Mouse (Mus musculus): ENCODE data around the gene Prkra.
"Not testable (repeated sequence)": the region's sequence is repeated elsewhere in the genome, so short reads cannot be mapped to it uniquely, and the experiment has no call there.

Gene Prkra

GRCm38 (mm10) chr2:76671641-76672040, 23.8 kb upstream of the Prkra start:
- ChIA-PET POLR2A (interaction anchor here in 2 of 4 experiments (1.0 to 1.4 kb wide), 4 partner anchors 10 to 24 kb away, joined by 4 to 6 read pairs (median 4); partner anchors contain the start of genes Pjvk (in 1 of the 2) and Prkra (in 1 of the 2)), CTCF (interaction anchor here in 1 of 4 experiments (1.1 kb wide), 1 partner anchor 16 kb away, joined by 4 read pairs; no protein-coding TSS in a partner anchor)

DNA sequence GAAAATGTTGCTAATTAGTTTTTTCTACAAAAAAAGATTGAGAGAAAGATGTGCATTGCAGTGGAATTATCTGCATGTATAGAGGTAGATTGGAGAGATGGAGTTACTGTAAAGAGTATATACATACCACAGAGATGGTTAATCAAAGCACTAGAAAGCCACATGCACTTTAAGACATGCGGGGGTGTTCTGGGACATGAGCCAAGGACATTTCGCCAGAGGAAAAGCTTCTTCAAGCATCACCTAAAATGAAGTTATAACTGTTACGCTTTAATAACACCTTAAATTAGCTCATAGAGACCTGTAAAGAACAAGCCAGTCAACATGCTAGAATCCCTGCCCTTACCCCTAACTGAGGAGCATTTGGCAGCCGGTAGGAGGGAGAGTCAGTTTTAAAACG, 19.4 kb upstream of the Prkra start:
- ChIA-PET POLR2A (no interaction called here), CTCF (interaction anchor here in 1 of 4 experiments (0.7 kb wide), 1 partner anchor 11 kb away, joined by 6 read pairs; no protein-coding TSS in a partner anchor)

GRCm38 (mm10) chr2:76665531-76665930, 17.7 kb upstream of the Prkra start:
- ChIA-PET POLR2A (interaction anchor here in 2 of 4 experiments (0.9 to 1.7 kb wide), 3 partner anchors 8 to 11 kb away, joined by 3 to 9 read pairs (median 7); no protein-coding TSS in a partner anchor), CTCF (interaction anchor here in 2 of 4 experiments (0.6 to 1.3 kb wide), 3 partner anchors 8 to 702 kb away, joined by 3 to 4 read pairs (median 3); no protein-coding TSS in a partner anchor)

DNA sequence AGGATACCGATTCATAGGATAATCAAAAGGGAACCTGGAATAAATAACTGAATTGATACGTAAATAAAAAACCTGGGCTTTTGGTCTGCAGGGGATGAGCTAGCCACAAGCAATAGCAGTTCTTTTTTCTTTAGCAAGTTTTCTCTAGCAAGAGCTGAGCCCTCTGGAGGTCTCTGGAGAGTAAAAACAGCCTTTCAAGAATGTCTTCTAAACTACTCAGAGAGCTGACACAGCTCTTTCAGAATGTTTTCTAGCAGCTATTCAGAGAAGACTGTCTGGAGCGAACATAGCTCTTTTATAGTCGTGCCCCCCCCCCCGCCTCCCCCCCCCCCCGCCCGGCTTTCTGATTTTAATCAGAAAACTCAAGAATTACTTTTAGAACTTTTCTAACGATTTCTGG, 11.6 kb upstream of the Prkra start:
- POLR2A ChIA-PET = interaction anchor here in 2 of 4 experiments (0.6 to 1.4 kb wide), 7 partner anchors 9 to 574 kb away, joined by 3 to 4 read pairs (median 3); partner anchors contain the start of genes Prkra (in 2 of the 2), Pjvk (in 1 of the 2) and Plekha3 (in 1 of the 2)

GRCm38 (mm10) chr2:76658551-76658950, 10.7 kb upstream of the Prkra start:
- ChIA-PET CTCF (interaction anchor here in 1 of 4 experiments (0.9 to 3.4 kb wide), 2 partner anchors 9 to 11 kb away, joined by 3 to 11 read pairs; partner anchors contain the start of genes Pjvk and Prkra), POLR2A (interaction anchor here in 2 of 4 experiments (1.2 to 1.8 kb wide), 2 partner anchors 10 to 11 kb away, joined by 3 to 7 read pairs; partner anchors contain the start of genes Prkra (in 2 of the 2) and Pjvk (in 1 of the 2))

More for the DNA sequence above, 11.6 kb upstream of the Prkra start:
- CTCF ChIA-PET = interaction anchor here in 2 of 4 experiments (0.6 to 3.4 kb wide), 2 partner anchors 12 to 184 kb away, joined by 4 to 11 read pairs; partner anchors contain the start of genes Pjvk (in 1 of the 2) and Prkra (in 1 of the 2)

DNA sequence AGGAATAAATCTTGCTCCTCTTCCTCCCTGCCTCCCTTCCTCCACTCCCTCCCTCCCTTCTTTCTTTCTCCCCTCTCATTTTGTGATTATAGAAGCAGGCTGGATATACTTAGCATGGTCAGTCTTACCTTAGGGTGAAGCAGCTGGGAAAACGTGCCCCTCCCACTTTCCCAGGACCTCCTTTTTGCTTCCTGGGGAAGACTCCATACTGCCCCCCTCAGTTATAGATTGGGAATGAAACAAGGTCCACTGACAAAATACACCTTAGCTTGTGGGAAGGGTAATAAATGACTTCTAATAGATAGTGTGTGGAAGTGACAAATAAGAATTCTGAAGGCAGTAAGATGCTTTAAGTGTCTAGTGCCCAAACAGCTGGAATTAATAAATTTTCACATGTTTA, 8.2 kb upstream of the Prkra start:
- ChIA-PET POLR2A (interaction anchor here in 3 of 4 experiments (1.1 to 1.6 kb wide), 5 partner anchors 8 to 18 kb away, joined by 3 to 6 read pairs (median 4); partner anchors contain the start of genes Fkbp7 (in 1 of the 3) and Prkra (in 1 of the 3)), CTCF (interaction anchor here (0.6 to 1.6 kb wide), 16 partner anchors 8 to 1500 kb away, joined by 3 to 6 read pairs (median 4); partner anchors contain the start of genes Prkra (in 3 of the 4), Pjvk (in 1 of the 4) and Rbm45 (in 1 of the 4))

DNA sequence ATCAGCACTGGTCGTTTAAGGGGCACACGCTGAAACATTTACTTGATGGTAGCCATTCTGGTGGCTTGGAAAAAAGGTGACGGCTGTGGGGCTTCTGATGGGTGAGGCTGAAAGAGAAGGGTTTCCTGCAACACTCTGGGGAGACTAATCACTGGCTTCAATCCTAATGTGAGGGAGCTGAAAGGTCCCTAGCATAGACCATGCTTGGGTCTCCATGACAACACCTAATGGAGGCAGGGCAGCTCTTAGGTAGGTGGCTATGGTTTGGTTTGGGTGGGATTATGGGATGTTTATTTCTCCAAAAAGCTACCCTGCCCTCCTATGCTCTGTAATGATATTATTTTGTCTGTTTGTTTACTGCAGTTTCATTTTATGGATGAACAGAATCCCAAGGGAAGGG, 7.6 kb upstream of the Prkra start:
- POLR2A ChIA-PET = interaction anchor here in 3 of 4 experiments (1.1 to 1.6 kb wide), 4 partner anchors 14 to 19 kb away, joined by 3 to 6 read pairs (median 4); partner anchors contain the start of gene Fkbp7 (in 1 of the 3)
- CTCF ChIA-PET = interaction anchor here (0.6 to 1.6 kb wide), 13 partner anchors 8 to 405 kb away, joined by 3 to 6 read pairs (median 4); partner anchors contain the start of genes Prkra (in 2 of the 4) and Rbm45 (in 1 of the 4)

DNA sequence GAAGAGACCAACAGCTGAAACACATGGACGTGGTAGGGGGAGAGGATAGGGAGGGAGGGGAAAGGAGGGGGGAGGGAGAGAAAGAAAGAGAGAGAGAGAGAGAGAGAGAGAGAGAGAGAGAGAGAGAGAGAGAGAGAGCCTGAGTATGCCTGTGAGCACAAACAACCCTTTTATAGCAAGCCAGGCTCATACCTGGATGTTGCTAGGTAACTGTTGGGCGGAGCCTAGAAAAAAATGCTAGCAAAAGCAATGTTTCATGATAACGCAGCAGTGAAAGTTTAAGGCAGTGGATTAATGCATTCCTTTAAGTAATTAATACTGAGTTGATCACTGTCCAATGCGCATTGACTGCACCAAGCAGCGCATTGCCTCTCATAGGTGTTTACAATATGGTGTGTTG, 6.8 kb upstream of the Prkra start:
- ChIA-PET CTCF (no interaction called here), POLR2A (interaction anchor here in 1 of 4 experiments (0.6 kb wide), 1 partner anchor 186 kb away, joined by 3 read pairs; no protein-coding TSS in a partner anchor)

DNA sequence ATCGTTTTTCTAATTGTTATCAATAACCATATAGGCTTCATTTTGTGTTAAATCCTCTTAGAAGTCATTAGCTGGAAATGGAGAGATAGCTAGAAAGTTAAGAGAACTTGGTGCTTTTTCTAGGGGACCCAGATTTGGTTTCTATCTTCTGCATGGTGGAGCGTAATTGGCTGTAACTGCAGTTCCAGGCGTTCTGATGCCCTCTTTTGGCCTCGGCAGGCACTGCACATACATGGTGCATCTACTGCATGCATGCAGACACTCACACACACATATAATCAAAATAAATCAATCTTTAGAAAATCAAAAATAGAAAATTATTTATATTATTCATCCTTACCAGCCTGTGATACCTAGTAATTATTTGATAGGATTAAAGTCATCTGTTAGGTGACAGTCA, 5.3 kb upstream of the Prkra start:
- ChIA-PET POLR2A (no interaction called here), CTCF (interaction anchor here in 1 of 4 experiments (0.6 kb wide), 1 partner anchor 553 kb away, joined by 4 read pairs; no protein-coding TSS in a partner anchor)

DNA sequence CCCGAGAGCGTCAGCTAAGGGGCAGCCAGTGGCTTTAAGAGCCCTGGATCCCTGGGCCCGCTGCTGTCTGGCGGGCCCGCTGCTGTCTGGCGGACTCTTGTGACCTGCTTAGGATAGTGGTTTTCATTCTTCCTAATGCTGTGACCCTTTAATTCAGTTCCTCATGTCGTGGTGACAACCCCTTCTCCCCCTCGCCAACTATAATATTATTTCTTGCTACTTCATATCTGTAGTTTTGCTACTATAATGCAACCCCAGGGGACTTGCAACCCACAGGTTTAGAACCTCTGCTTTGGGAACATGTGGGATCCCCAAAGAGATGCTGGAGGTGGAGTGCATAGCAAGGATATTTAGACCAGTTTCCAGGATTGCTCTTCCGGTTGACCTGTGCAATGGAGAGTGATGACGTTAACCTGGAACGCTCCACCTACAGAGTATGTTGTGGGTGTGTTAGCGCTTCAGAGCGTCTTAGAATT, 889 bp upstream of the Prkra start:
- POLR2A ChIA-PET = interaction anchor here in 3 of 4 experiments (0.6 to 2.3 kb wide), 28 partner anchors 9 to 991 kb away, joined by 3 to 20 read pairs (median 4); partner anchors contain the start of genes Rbm45 (in 2 of the 3), Cyct (in 1 of the 3), Fkbp7 (in 1 of the 3) and Nfe2l2 (in 1 of the 3)
- CTCF ChIA-PET = interaction anchor here (0.5 to 2.3 kb wide), 10 partner anchors 8 to 695 kb away, joined by 3 to 11 read pairs (median 5); partner anchors contain the start of gene Rbm45 (in 1 of the 4)

- CTCF ChIA-PET = interaction anchor here (0.5 to 2.3 kb wide), 15 partner anchors 8 to 533 kb away, joined by 3 to 11 read pairs (median 4); partner anchors contain the start of gene Rbm45 (in 2 of the 4)
- POLR2A ChIA-PET = interaction anchor here in 3 of 4 experiments (0.5 to 2.4 kb wide), 47 partner anchors 8 to 943 kb away, joined by 3 to 20 read pairs (median 4); partner anchors contain the start of genes Rbm45 (in 3 of the 3), Plekha3 (in 2 of the 3), Agps (in 1 of the 3) and Cyct (in 1 of the 3)
Measured at GRCm38 (mm10) chr2:76647441-76647869, 360 bp downstream of the Prkra start.

- ChIA-PET POLR2A (interaction anchor here in 1 of 4 experiments (1.5 kb wide), 1 partner anchor 31 kb away, joined by 4 read pairs; the partner anchor contains the start of gene Plekha3), CTCF (no interaction called here)
Measured at GRCm38 (mm10) chr2:76643801-76644200, 4.0 kb downstream of the Prkra start.

DNA sequence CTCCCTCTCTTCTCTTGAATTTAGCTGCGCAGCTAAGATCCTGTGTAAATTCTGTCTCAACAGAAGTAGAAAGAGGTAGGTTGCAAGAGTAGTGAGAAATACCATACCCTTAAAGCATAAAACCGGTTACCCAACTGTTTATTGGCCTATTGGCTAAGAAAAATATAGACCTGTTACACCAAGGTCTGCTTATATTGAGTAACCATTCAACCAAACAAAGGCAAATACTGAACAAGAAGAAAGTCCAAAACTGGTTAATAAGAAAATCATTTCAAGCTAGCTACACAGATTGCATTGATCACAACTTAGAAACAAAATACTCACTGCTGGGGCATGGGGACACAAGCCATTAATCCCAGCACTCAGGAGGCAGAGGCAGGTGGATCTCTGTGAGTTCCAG, 8.2 kb downstream of the Prkra start:
- ChIA-PET CTCF (no interaction called here), POLR2A (interaction anchor here in 2 of 4 experiments (1.5 to 1.7 kb wide), 2 partner anchors 8 to 9 kb away, joined by 4 read pairs; partner anchors contain the start of genes Pjvk (in 2 of the 2) and Prkra (in 2 of the 2))

DNA sequence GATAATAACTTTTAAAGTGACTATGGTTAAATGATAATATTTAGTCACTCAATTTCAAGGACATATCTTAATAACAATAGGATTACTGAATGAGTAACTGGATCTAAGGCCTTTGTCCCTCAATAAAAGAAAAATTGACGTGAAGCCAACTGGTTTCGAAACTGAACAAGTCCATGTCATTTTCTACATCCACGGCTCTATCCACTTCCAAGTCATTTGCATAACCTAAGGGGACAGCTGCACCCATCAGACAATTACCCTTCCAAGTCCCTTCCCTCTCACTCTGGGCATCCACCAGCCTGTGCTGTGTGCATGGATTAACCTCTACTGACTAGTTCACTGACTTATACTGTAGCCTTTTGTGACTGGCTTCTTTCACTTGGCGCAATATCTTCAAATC, 16.2 kb downstream of the Prkra start:
- CTCF ChIA-PET = no interaction called here
- POLR2A ChIA-PET = no interaction called here

DNA sequence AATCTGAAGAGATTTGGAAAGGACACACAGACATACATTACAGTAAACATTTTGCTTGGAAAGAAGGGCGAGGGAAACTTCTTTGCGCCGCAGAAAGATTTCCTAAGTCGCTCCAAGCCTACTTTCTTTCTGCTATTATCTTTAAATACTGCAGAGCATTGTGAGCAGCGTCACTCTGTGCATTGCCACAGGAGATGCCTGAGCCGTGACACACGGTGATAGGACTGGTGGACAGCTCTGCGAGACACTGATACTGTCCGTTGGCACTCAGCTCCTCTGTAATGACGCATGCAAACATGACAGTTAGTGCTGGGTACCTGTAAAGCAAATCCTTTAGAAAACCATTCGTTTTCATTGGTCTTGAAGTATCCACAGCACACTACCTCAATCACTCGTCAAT, 17.5 kb downstream of the Prkra start:
- POLR2A ChIA-PET = no interaction called here
- CTCF ChIA-PET = no interaction called here

GRCm38 (mm10) chr2:76622316-76622715, 25.5 kb downstream of the Prkra start:
- POLR2A ChIA-PET = interaction anchor here in 2 of 4 experiments (1.0 to 1.2 kb wide), 2 partner anchors 25 to 26 kb away, joined by 3 read pairs; partner anchors contain the start of genes Prkra (in 2 of the 2) and Pjvk (in 1 of the 2)
- CTCF ChIA-PET = not testable (repeated sequence)

GRCm38 (mm10) chr2:76621724-76622123, 26.1 kb downstream of the Prkra start:
- ChIA-PET POLR2A (interaction anchor here in 3 of 4 experiments (0.6 to 1.4 kb wide), 5 partner anchors 19 to 323 kb away, joined by 3 to 5 read pairs (median 3); partner anchors contain the start of genes Prkra (in 2 of the 3) and Pjvk (in 1 of the 3)), CTCF (no interaction called here)

DNA sequence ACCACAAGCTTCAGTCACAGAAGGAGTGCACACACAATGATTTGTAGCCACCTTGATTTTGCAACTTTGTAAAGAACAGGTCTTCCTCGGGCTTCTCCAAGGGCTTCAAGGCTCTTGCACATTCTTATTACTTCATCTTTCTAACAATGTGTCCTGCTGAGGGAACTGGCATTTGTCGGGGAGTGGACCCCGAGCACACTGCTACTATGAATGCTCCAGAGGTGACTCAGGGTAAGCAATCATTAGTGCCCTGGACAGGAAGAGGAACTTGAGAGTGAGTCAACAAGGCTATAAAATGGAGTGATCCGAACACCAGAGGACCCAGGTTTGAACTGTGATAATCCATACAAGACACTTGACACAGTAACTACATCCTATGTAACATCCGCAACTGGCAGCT, 27.6 kb downstream of the Prkra start:
- ChIA-PET CTCF (interaction anchor here in 1 of 4 experiments (0.6 kb wide), 1 partner anchor 12 kb away, joined by 9 read pairs; no protein-coding TSS in a partner anchor), POLR2A (interaction anchor here in 1 of 4 experiments (1.1 kb wide), 1 partner anchor 75 kb away, joined by 5 read pairs; no protein-coding TSS in a partner anchor)
